Mouse (Mus musculus): ENCODE measurements around the gene Olfr1394. TPM values are rescaled to one million over a fixed set of nuclear protein-coding genes. Genes with fewer than 3 reads are reported as not detected.
A peak's percentile ranks its signal among the peaks of the same experiment; 100 is the strongest.

The Olfr1394 gene
- total RNA-seq, 1 experiment: not detected

DNA sequence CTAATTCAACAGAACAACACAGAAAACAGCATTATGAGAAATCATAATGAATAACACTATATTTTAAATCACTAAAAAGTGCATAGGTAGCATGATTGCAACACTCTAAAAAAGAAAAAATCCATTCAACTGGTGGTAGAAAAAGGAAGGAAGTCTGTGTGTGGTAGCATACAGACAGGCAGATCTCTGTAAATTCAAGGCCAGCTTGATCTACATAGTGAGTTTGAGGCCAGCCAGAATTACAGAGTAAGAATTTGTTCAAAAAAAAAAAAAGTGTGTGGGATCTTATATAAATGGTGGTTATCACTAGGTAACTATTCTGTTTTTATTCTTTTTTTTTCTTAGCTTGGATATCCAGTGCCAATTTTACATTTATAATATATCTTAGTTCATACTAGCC is 47.0 kb downstream of the Olfr1394 start:
- peaks cover 0 to 3% of the 10 kb centered on the region in 2 experiments; a peak in 2 of 4 replicates for H3K4me1 ChIP-seq (ENCODE audit: control insufficient read depth in 2 of 2, insufficient read depth in 2 of 2, low read length in 2 of 2, poor library complexity in 1 of 2)

DNA sequence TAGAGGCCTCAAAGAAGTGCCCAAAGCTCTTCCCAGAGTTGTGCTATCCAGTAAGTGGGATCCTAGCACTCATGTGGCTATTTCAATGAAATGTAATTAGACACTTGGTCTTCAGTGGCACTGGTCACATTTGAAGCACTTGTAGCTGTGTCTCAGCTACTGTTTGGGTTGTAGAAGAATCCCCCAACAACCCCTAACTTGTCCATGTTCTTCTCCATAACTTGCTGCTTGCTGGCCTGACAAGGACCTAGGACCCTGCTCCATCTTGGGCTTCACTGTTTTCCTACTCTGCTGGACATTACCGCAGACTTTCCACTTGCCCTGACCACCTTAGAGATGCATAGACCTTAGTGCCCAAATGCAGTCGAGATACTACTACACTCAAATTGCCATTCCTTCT is 47.9 kb downstream of the Olfr1394 start:
- Histone ChIP-seq H3K4me3 (ENCODE audit: insufficient read depth in 1 of 2, low read depth in 1 of 2, low read length in 2 of 2, poor library complexity in 1 of 2, severe bottlenecking in 1 of 2) (peak overlapping the region; percentile 78 to 93), H3K36me3 (ENCODE audit: control insufficient read depth, insufficient read depth, low read length, poor library complexity, severe bottlenecking) (no peaks in the 10 kb centered on the region), H3K4me1 (ENCODE audit: control insufficient read depth in 2 of 2, insufficient read depth in 2 of 2, low read length in 2 of 2, poor library complexity in 1 of 2) (peaks cover 0 to 3% of the 10 kb centered on the region in 2 experiments; a peak in 2 of 4 replicates), H3K27ac (ENCODE audit: insufficient read depth, low read depth, low read length, poor library complexity, severe bottlenecking) (no peak overlapping the region), H3K9me3 (ENCODE audit: control insufficient read depth, insufficient read depth, low read depth, low read length) (no peaks in the 10 kb centered on the region; the same call in 1 of the 2 replicates), H3K9ac (ENCODE audit: insufficient read depth, low read depth, low read length, poor library complexity, severe bottlenecking) (peak overlapping the region; percentile 91; the same call in 1 of the 2 replicates)
- in situ Hi-C loops (cut with MboI; ENCODE audit: low sequenced_read_pairs in 2 of 2, unreplicated experiment in 2 of 2): no loop called here
- DNase-seq (ENCODE audit: low read depth, low spot score): no peak
- TF ChIP-seq ZC3H11A (IDR thresholded peaks at IDR 0.05; ENCODE audit: borderline replicate concordance, low read depth, low read length) (no peak), HCFC1 (IDR thresholded peaks at IDR 0.05; ENCODE audit: borderline replicate concordance, insufficient read depth, low read length) (no peak), ZNF384 (IDR thresholded peaks at IDR 0.05; ENCODE audit: low read depth, low read length) (no peak), MAFK (IDR thresholded peaks at IDR 0.05; ENCODE audit: insufficient read depth, low read depth, low read length) (no peak), CHD2 (IDR thresholded peaks at IDR 0.05; ENCODE audit: low read depth, low read length) (no peak)

More for the DNA sequence above, 47.0 kb downstream of the Olfr1394 start:
- Histone ChIP-seq H3K9me3 (ENCODE audit: control insufficient read depth, insufficient read depth, low read depth, low read length) (no peaks in the 10 kb centered on the region; the same call in 1 of the 2 replicates), H3K4me3 (ENCODE audit: insufficient read depth in 1 of 2, low read depth in 1 of 2, low read length in 2 of 2, poor library complexity in 1 of 2, severe bottlenecking in 1 of 2) (no peak overlapping the region), H3K36me3 (ENCODE audit: control insufficient read depth, insufficient read depth, low read length, poor library complexity, severe bottlenecking) (no peaks in the 10 kb centered on the region), H3K27ac (ENCODE audit: insufficient read depth, low read depth, low read length, poor library complexity, severe bottlenecking) (no peak overlapping the region), H3K9ac (ENCODE audit: insufficient read depth, low read depth, low read length, poor library complexity, severe bottlenecking) (no peak overlapping the region)
- no peak for TF ChIP-seq MAFK (IDR thresholded peaks at IDR 0.05; ENCODE audit: insufficient read depth, low read depth, low read length)
- TF ChIP-seq HCFC1 (IDR thresholded peaks at IDR 0.05; ENCODE audit: borderline replicate concordance, insufficient read depth, low read length): no peak
- no peak for TF ChIP-seq ZNF384 (IDR thresholded peaks at IDR 0.05; ENCODE audit: low read depth, low read length)
- TF ChIP-seq ZC3H11A (IDR thresholded peaks at IDR 0.05; ENCODE audit: borderline replicate concordance, low read depth, low read length): no peak
- TF ChIP-seq CHD2 (IDR thresholded peaks at IDR 0.05; ENCODE audit: low read depth, low read length): no peak
- no peak for DNase-seq (ENCODE audit: low read depth, low spot score)
- in situ Hi-C loops (cut with MboI; ENCODE audit: low sequenced_read_pairs in 2 of 2, unreplicated experiment in 2 of 2): no loop called here

DNA sequence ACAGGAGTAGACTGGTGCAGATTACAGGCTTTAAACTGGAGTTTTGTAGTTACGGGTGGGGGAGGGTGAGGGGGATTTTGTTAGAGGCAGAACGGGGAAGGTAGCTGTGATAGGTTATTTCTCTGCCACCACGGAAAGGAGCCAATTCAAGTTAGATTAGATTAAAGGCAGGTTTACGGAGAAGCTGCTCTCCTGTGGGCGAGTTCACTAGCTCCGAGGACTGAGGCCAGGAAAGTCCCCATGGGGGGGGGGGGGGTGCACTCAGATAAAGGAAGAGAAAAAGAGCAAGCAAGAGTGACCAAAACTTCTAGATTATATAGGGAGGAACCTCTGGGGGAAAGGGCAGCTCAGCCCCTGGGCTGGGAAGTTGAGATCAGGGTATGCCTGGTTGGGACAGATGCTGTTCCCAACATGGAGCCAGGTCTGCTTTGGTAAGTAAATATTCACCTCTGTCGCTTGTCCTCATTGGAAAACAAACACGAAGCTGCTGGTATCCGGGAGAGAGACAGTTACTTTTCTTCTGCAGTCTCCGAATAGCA is 48.4 kb downstream of the Olfr1394 start:
- no peak for DNase-seq (ENCODE audit: low read depth, low spot score)
- no peaks in the 10 kb centered on the region; the same call in 1 of the 2 replicates for H3K9me3 ChIP-seq (ENCODE audit: control insufficient read depth, insufficient read depth, low read depth, low read length)
- H3K36me3 ChIP-seq (ENCODE audit: control insufficient read depth, insufficient read depth, low read length, poor library complexity, severe bottlenecking): no peaks in the 10 kb centered on the region
- in situ Hi-C loops (cut with MboI; ENCODE audit: low sequenced_read_pairs in 2 of 2, unreplicated experiment in 2 of 2): no loop called here
- H3K4me1 ChIP-seq (ENCODE audit: control insufficient read depth in 2 of 2, insufficient read depth in 2 of 2, low read length in 2 of 2, poor library complexity in 1 of 2): peaks cover 0 to 3% of the 10 kb centered on the region in 2 experiments; a peak in 2 of 4 replicates
- H3K4me3 ChIP-seq (ENCODE audit: insufficient read depth in 1 of 2, low read depth in 1 of 2, low read length in 2 of 2, poor library complexity in 1 of 2, severe bottlenecking in 1 of 2): peak overlapping the region; percentile 78 to 93
- TF ChIP-seq ZNF384 (IDR thresholded peaks at IDR 0.05; ENCODE audit: low read depth, low read length): no peak
- no peak for TF ChIP-seq ZC3H11A (IDR thresholded peaks at IDR 0.05; ENCODE audit: borderline replicate concordance, low read depth, low read length)
- H3K27ac ChIP-seq (ENCODE audit: insufficient read depth, low read depth, low read length, poor library complexity, severe bottlenecking): peak overlapping the region; percentile 94; the same call in 1 of the 2 replicates
- peak overlapping the region; percentile 91 for H3K9ac ChIP-seq (ENCODE audit: insufficient read depth, low read depth, low read length, poor library complexity, severe bottlenecking)

DNA sequence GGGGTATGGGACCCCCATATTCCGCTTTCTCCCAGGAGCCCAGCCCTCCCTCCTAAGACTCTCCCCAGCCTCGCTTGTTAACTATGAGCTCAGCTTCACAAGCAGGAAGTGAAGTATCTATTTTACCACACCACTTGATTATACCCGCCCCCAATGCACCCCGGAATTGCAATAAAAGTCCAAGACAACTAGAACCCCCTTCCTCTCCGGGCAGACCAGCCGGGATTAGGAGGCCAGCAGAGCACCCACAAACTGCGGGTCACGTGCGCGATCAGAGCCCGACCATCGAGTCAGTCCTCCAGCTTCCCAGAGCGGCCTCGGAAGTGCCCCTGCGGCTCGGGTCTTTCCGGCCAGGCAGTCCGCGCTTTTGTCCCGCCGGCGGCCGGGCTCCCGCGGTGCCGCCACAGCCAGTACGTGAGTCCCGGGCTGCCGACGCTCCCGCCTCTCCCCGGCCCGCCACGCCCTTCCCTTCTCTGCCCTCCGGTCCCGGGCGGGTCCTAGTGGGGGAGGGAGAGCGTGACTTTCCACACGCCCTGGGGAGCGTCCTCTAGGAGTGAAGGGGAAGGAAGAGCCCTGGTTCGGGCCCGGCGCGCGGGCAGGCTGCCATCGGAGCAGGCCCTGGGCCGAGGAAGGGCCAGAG is 49.1 kb downstream of the Olfr1394 start, which contains the start of gene Zfp62:
TSS of gene Zfp62 (plus strand) at position 164 of the 640 bp plus-strand sequence.
- no peaks in the 10 kb centered on the region for H3K36me3 ChIP-seq (ENCODE audit: control insufficient read depth, insufficient read depth, low read length, poor library complexity, severe bottlenecking)
- peak within 1 kb of the TSS; percentile 78 to 93 for H3K4me3 ChIP-seq (ENCODE audit: insufficient read depth in 1 of 2, low read depth in 1 of 2, low read length in 2 of 2, poor library complexity in 1 of 2, severe bottlenecking in 1 of 2)
- H3K27ac ChIP-seq (ENCODE audit: insufficient read depth, low read depth, low read length, poor library complexity, severe bottlenecking): peak within 1 kb of the TSS; percentile 94
- H3K9me3 ChIP-seq (ENCODE audit: control insufficient read depth, insufficient read depth, low read depth, low read length): no peaks in the 10 kb centered on the region; the same call in 1 of the 2 replicates
- DNase-seq (ENCODE audit: low read depth, low spot score): peak; percentile 85
- in situ Hi-C loops (cut with MboI; ENCODE audit: low sequenced_read_pairs in 2 of 2, unreplicated experiment in 2 of 2): no loop called here
- TF ChIP-seq ZC3H11A (IDR thresholded peaks at IDR 0.05; ENCODE audit: borderline replicate concordance, low read depth, low read length): no peak
- TF ChIP-seq HCFC1 (IDR thresholded peaks at IDR 0.05; ENCODE audit: borderline replicate concordance, insufficient read depth, low read length): peak; percentile 77; the same call in 1 of the 2 replicates
- H3K9ac ChIP-seq (ENCODE audit: insufficient read depth, low read depth, low read length, poor library complexity, severe bottlenecking): peak within 1 kb of the TSS; percentile 91
- H3K4me1 ChIP-seq (ENCODE audit: control insufficient read depth in 2 of 2, insufficient read depth in 2 of 2, low read length in 2 of 2, poor library complexity in 1 of 2): peaks cover 0 to 3% of the 10 kb centered on the region in 2 experiments; a peak in 2 of 4 replicates

All from ES-E14 (cell line).